Mouse (Mus musculus): ENCODE results near the gene Nphp4. TPM values are rescaled to one million over a fixed set of nuclear protein-coding genes. Genes with fewer than 3 reads are reported as not detected.

The Nphp4 gene
- polyA plus RNA-seq, 2 experiments, result 2.2 to 4.6 TPM

GRCm38 (mm10) chr4:152520083-152520482 lies 43.6 kb downstream of the Nphp4 start:
- peak; percentile 68 for DNase-seq (ENCODE audit: low spot score)
- Histone ChIP-seq H3K27ac (replicated peaks; ENCODE audit: low read depth, low read length) (no peak overlapping the region), H3K36me3 (ENCODE audit: control insufficient read depth, insufficient read depth, low read length) (no peaks in the 10 kb centered on the region), H3K9me3 (ENCODE audit: control insufficient read depth, low read length) (no peaks in the 10 kb centered on the region), H3K4me1 (ENCODE audit: control insufficient read depth, insufficient read depth, low read length) (no peaks in the 10 kb centered on the region), H3K4me3 (replicated peaks; ENCODE audit: low read length) (no peak overlapping the region), H3K9ac (ENCODE audit: low read depth, low read length, severe bottlenecking) (no peak overlapping the region), H3K4me2 (replicated peaks; ENCODE audit: low read depth, low read length, severe bottlenecking) (no peak overlapping the region), H3K27me3 (ENCODE audit: control insufficient read depth, insufficient read depth, low read length) (no peaks in the 10 kb centered on the region)
- 38% methylated on average over 6 of the region's 6 CpGs for WGBS
- no peak for TF ChIP-seq POLR2A (IDR thresholded peaks at IDR 0.05; ENCODE audit: borderline replicate concordance, extremely low read depth, insufficient read depth, insufficient read length)
- no peak for ATAC-seq (ENCODE audit: low FRiP score, low read depth)

- Histone ChIP-seq H3K27ac (replicated peaks; ENCODE audit: low read depth, low read length) (no peak overlapping the region), H3K9me3 (ENCODE audit: control insufficient read depth, low read length) (no peaks in the 10 kb centered on the region), H3K4me3 (replicated peaks; ENCODE audit: low read length) (no peak overlapping the region), H3K9ac (ENCODE audit: low read depth, low read length, severe bottlenecking) (no peak overlapping the region), H3K36me3 (ENCODE audit: control insufficient read depth, insufficient read depth, low read length) (no peaks in the 10 kb centered on the region), H3K27me3 (ENCODE audit: control insufficient read depth, insufficient read depth, low read length) (no peaks in the 10 kb centered on the region), H3K4me1 (ENCODE audit: control insufficient read depth, insufficient read depth, low read length) (no peaks in the 10 kb centered on the region), H3K4me2 (replicated peaks; ENCODE audit: low read depth, low read length, severe bottlenecking) (no peak overlapping the region)
- WGBS, result 34% methylated on average over 9 of the region's 9 CpGs
- TF ChIP-seq POLR2A (IDR thresholded peaks at IDR 0.05; ENCODE audit: borderline replicate concordance, extremely low read depth, insufficient read depth, insufficient read length), result no peak
- DNase-seq (ENCODE audit: low spot score), result peak; percentile 20
- ATAC-seq (ENCODE audit: low FRiP score, low read depth), result no peak
Observed at GRCm38 (mm10) chr4:152532872-152533271, 56.4 kb downstream of the Nphp4 start.

- Histone ChIP-seq H3K27me3 (ENCODE audit: control insufficient read depth, insufficient read depth, low read length) (no peaks in the 10 kb centered on the region), H3K9me3 (ENCODE audit: control insufficient read depth, low read length) (no peaks in the 10 kb centered on the region), H3K27ac (replicated peaks; ENCODE audit: low read depth, low read length) (no peak overlapping the region), H3K4me3 (replicated peaks; ENCODE audit: low read length) (no peak overlapping the region), H3K4me2 (replicated peaks; ENCODE audit: low read depth, low read length, severe bottlenecking) (no peak overlapping the region), H3K36me3 (ENCODE audit: control insufficient read depth, insufficient read depth, low read length) (peaks cover 3% of the 10 kb centered on the region; the same call in 1 of the 2 replicates), H3K9ac (ENCODE audit: low read depth, low read length, severe bottlenecking) (no peak overlapping the region), H3K4me1 (ENCODE audit: control insufficient read depth, insufficient read depth, low read length) (no peaks in the 10 kb centered on the region)
- TF ChIP-seq POLR2A (IDR thresholded peaks at IDR 0.05; ENCODE audit: borderline replicate concordance, extremely low read depth, insufficient read depth, insufficient read length), result no peak
- DNase-seq (ENCODE audit: low spot score), result no peak
- WGBS, result 91% methylated on average over 12 of the region's 12 CpGs
- ATAC-seq (ENCODE audit: low FRiP score, low read depth), result no peak
Observed at GRCm38 (mm10) chr4:152539756-152540155, 63.2 kb downstream of the Nphp4 start.

GRCm38 (mm10) chr4:152541172-152541571 lies 64.7 kb downstream of the Nphp4 start:
- ATAC-seq (ENCODE audit: low FRiP score, low read depth), result no peak
- peaks cover 3% of the 10 kb centered on the region; the same call in 1 of the 2 replicates for H3K36me3 ChIP-seq (ENCODE audit: control insufficient read depth, insufficient read depth, low read length)
- DNase-seq (ENCODE audit: low spot score), result no peak
- H3K9ac ChIP-seq (ENCODE audit: low read depth, low read length, severe bottlenecking), result no peak overlapping the region
- TF ChIP-seq POLR2A (IDR thresholded peaks at IDR 0.05; ENCODE audit: borderline replicate concordance, extremely low read depth, insufficient read depth, insufficient read length), result no peak
- no peak overlapping the region for H3K4me2 ChIP-seq (replicated peaks; ENCODE audit: low read depth, low read length, severe bottlenecking)
- H3K27me3 ChIP-seq (ENCODE audit: control insufficient read depth, insufficient read depth, low read length), result no peaks in the 10 kb centered on the region
- H3K4me1 ChIP-seq (ENCODE audit: control insufficient read depth, insufficient read depth, low read length), result no peaks in the 10 kb centered on the region
- H3K27ac ChIP-seq (replicated peaks; ENCODE audit: low read depth, low read length), result no peak overlapping the region
- 25% methylated on average over 9 of the region's 9 CpGs for WGBS
- H3K9me3 ChIP-seq (ENCODE audit: control insufficient read depth, low read length), result no peaks in the 10 kb centered on the region
- H3K4me3 ChIP-seq (replicated peaks; ENCODE audit: low read length), result no peak overlapping the region

- TF ChIP-seq POLR2A (IDR thresholded peaks at IDR 0.05; ENCODE audit: borderline replicate concordance, extremely low read depth, insufficient read depth, insufficient read length), result no peak
- no peak for DNase-seq (ENCODE audit: low spot score)
- Histone ChIP-seq H3K9me3 (ENCODE audit: control insufficient read depth, low read length) (no peaks in the 10 kb centered on the region), H3K9ac (ENCODE audit: low read depth, low read length, severe bottlenecking) (no peak overlapping the region), H3K27ac (replicated peaks; ENCODE audit: low read depth, low read length) (no peak overlapping the region), H3K36me3 (ENCODE audit: control insufficient read depth, insufficient read depth, low read length) (peaks cover 3% of the 10 kb centered on the region; the same call in 1 of the 2 replicates), H3K27me3 (ENCODE audit: control insufficient read depth, insufficient read depth, low read length) (no peaks in the 10 kb centered on the region), H3K4me1 (ENCODE audit: control insufficient read depth, insufficient read depth, low read length) (no peaks in the 10 kb centered on the region), H3K4me3 (replicated peaks; ENCODE audit: low read length) (no peak overlapping the region), H3K4me2 (replicated peaks; ENCODE audit: low read depth, low read length, severe bottlenecking) (no peak overlapping the region)
- no peak for ATAC-seq (ENCODE audit: low FRiP score, low read depth)
- 96% methylated on average over 11 of the region's 11 CpGs for WGBS
Observed at GRCm38 (mm10) chr4:152542447-152542846, 65.9 kb downstream of the Nphp4 start.

- Histone ChIP-seq H3K36me3 (ENCODE audit: control insufficient read depth, insufficient read depth, low read length) (peaks cover 3% of the 10 kb centered on the region; the same call in 1 of the 2 replicates), H3K9me3 (ENCODE audit: control insufficient read depth, low read length) (no peaks in the 10 kb centered on the region), H3K4me3 (replicated peaks; ENCODE audit: low read length) (no peak overlapping the region), H3K4me1 (ENCODE audit: control insufficient read depth, insufficient read depth, low read length) (no peaks in the 10 kb centered on the region), H3K9ac (ENCODE audit: low read depth, low read length, severe bottlenecking) (no peak overlapping the region), H3K4me2 (replicated peaks; ENCODE audit: low read depth, low read length, severe bottlenecking) (no peak overlapping the region), H3K27me3 (ENCODE audit: control insufficient read depth, insufficient read depth, low read length) (no peaks in the 10 kb centered on the region), H3K27ac (replicated peaks; ENCODE audit: low read depth, low read length) (no peak overlapping the region)
- DNase-seq (ENCODE audit: low spot score) (no peak), ATAC-seq (ENCODE audit: low FRiP score, low read depth) (no peak)
- no peak for TF ChIP-seq POLR2A (IDR thresholded peaks at IDR 0.05; ENCODE audit: borderline replicate concordance, extremely low read depth, insufficient read depth, insufficient read length)
- 62% methylated on average over 8 of the region's 8 CpGs for WGBS
Observed at GRCm38 (mm10) chr4:152546481-152546880, 70.0 kb downstream of the Nphp4 start.
